Mouse (Mus musculus) liver, embryonic 14.5 days (tissue): ENCODE results near the gene Rab7.

Source experiments
- CTCF ChIP-seq: IDR thresholded peaks from 2 replicates; pipeline ENCODE4 v1.5.1; 2016; ENCODE audit warnings: antibody characterized with exemption, low read depth, control low read depth
- EP300 ChIP-seq: IDR thresholded peaks from 2 replicates; pipeline ENCODE4 v1.6.1; 2016; ENCODE audit warnings: antibody characterized with exemption, low read depth

GRCm38 (mm10) chr6:88083672-88084071, 38.6 kb upstream of the Rab7 start:
- no peak for TF ChIP-seq CTCF
- no peak for TF ChIP-seq EP300
